Mouse (Mus musculus): ENCODE measurements around the gene Fmr1. TPM values are rescaled to one million over a fixed set of nuclear protein-coding genes. Genes with fewer than 3 reads are reported as not detected.

The Fmr1 gene
- 27.0 and 29.6 TPM in 2 replicates for polyA plus RNA-seq (2015; fragmentation: Nextera tagmentation; extraction: Ambion mirVana)

GRCm38 (mm10) chrX:68678333-68678740 lies at the start of gene Fmr1:
TSS of gene Fmr1 (plus strand) at chrX:68678541.

GRCm38 (mm10) chrX:68761606-68762005 lies 83.3 kb downstream of the Fmr1 start, which contains the start of gene Fmr1nb:
TSS of gene Fmr1nb (plus strand) at chrX:68761839.

Other genes with a start within 250 kb of the Fmr1 start
- gene Fmr1nb, start 83.3 kb downstream of the Fmr1 start, polyA plus RNA-seq (2015; fragmentation: Nextera tagmentation; extraction: Ambion mirVana): not detected in 2 replicates
- gene Gm14698, start 142.6 kb downstream of the Fmr1 start, polyA plus RNA-seq (2015; fragmentation: Nextera tagmentation; extraction: Ambion mirVana): 1.8 and 2.2 TPM in 2 replicates
- gene Gm6812, start 214.5 kb downstream of the Fmr1 start, polyA plus RNA-seq (2015; fragmentation: Nextera tagmentation; extraction: Ambion mirVana): not detected in 2 replicates

All from spleen, postnatal 0 days (tissue).